Mouse (Mus musculus): ENCODE measurements around the gene Megf11. TPM values are rescaled to one million over a fixed set of nuclear protein-coding genes. Genes with fewer than 3 reads are reported as not detected.
A peak's percentile ranks its signal among the peaks of the same experiment; 100 is the strongest.
"Not testable (repeated sequence)": the region's sequence is repeated elsewhere in the genome, so short reads cannot be mapped to it uniquely, and the experiment has no call there.

The Megf11 gene
- total RNA-seq, 2 experiments from 2014 or later: 1.2 to 1.6 TPM

GRCm38 (mm10) chr9:64651181-64651580, 265.8 kb downstream of the Megf11 start:
- no peak for DNase-seq

GRCm38 (mm10) chr9:64651689-64652088, 266.3 kb downstream of the Megf11 start:
- no peak for DNase-seq

- DNase-seq: no peak
Measured at GRCm38 (mm10) chr9:64652138-64652537, 266.7 kb downstream of the Megf11 start.

- DNase-seq: no peak
Measured at GRCm38 (mm10) chr9:64652841-64653361, 267.5 kb downstream of the Megf11 start.

- DNase-seq: no peak
Measured at GRCm38 (mm10) chr9:64654723-64655122, 269.3 kb downstream of the Megf11 start.

- no peak for DNase-seq
Measured at GRCm38 (mm10) chr9:64656613-64657012, 271.2 kb downstream of the Megf11 start.

GRCm38 (mm10) chr9:64660222-64660621, 274.8 kb downstream of the Megf11 start:
- no peak for DNase-seq

GRCm38 (mm10) chr9:64664612-64665011, 279.2 kb downstream of the Megf11 start:
- DNase-seq: no peak

GRCm38 (mm10) chr9:64666549-64666948, 281.1 kb downstream of the Megf11 start:
- peak in 1 of 2 experiments; percentile 17 for DNase-seq

GRCm38 (mm10) chr9:64667513-64667912, 282.1 kb downstream of the Megf11 start:
- DNase-seq: no peak

- DNase-seq: no peak
Measured at GRCm38 (mm10) chr9:64668001-64668400, 282.6 kb downstream of the Megf11 start.

- not testable (repeated sequence) for DNase-seq
Measured at GRCm38 (mm10) chr9:64671341-64672319, 286.2 kb downstream of the Megf11 start.

- DNase-seq: no peak
Measured at GRCm38 (mm10) chr9:64687122-64688014, 301.9 kb downstream of the Megf11 start.

- DNase-seq: no peak
Measured at GRCm38 (mm10) chr9:64688015-64688394, 302.6 kb downstream of the Megf11 start.

GRCm38 (mm10) chr9:64690771-64691170, 305.3 kb downstream of the Megf11 start:
- DNase-seq: no peak

- peak; percentile 25 to 61 for DNase-seq
Measured at GRCm38 (mm10) chr9:64691176-64691575, 305.8 kb downstream of the Megf11 start.

GRCm38 (mm10) chr9:64693094-64693493, 307.7 kb downstream of the Megf11 start:
- no peak for DNase-seq

- DNase-seq: no peak
Measured at GRCm38 (mm10) chr9:64695266-64695665, 309.8 kb downstream of the Megf11 start.

GRCm38 (mm10) chr9:64696404-64696803, 311.0 kb downstream of the Megf11 start:
- DNase-seq: peak in 1 of 2 experiments; percentile 29

GRCm38 (mm10) chr9:64697006-64697405, 311.6 kb downstream of the Megf11 start:
- DNase-seq: no peak

- no peak for DNase-seq
Measured at GRCm38 (mm10) chr9:64697677-64698076, 312.3 kb downstream of the Megf11 start.

GRCm38 (mm10) chr9:64698586-64698985, 313.2 kb downstream of the Megf11 start:
- DNase-seq: no peak
